Mouse (Mus musculus) adrenal gland, postnatal 4 days (tissue): ENCODE results near the gene Gm13212. TPM values are rescaled to one million over a fixed set of nuclear protein-coding genes. Genes with fewer than 3 reads are reported as not detected.

Source experiments
- total RNA-seq, 2 experiments: library from RNA; stranded (reverse); gene quantifications; 2 replicates each; pipeline ENCODE4 v1.2.3; 2021

The Gm13212 gene
- total RNA-seq, 2 experiments from 2014 or later, result 6.2 to 7.8 TPM

Other genes starting within 250 kb of the Gm13212 start
- gene Zfp990, start 74.4 kb upstream of the Gm13212 start, total RNA-seq, result 1 to 10 TPM; 2.7 to 3.4 TPM
- gene Zfp980, start 85.5 kb downstream of the Gm13212 start, total RNA-seq, result under 1 TPM; 0.14 to 0.34 TPM